Mouse (Mus musculus) intestine, embryonic 15.5 days (tissue): Measurements from ENCODE around the gene Tead4. TPM values are rescaled to one million over a fixed set of nuclear protein-coding genes. Genes with fewer than 3 reads are reported as not detected.

Experiments used
- ATAC-seq: fragments of 200-750 bp; cut with Nextera tagmentation; 2 replicates; pipeline ENCODE4 v1.8.0; 2017; ENCODE audit warnings: moderate TSS enrichment, moderate library complexity
- H3K27ac ChIP-seq: fragments of 300-500 bp; sonication (generic); 2 replicates; pipeline ENCODE4 v1.5.1; 2015; ENCODE audit warnings: mild to moderate bottlenecking, inconsistent platforms
- H3K27me3 ChIP-seq: fragments of 300-500 bp; sonication (generic); replicated peaks from 2 replicates; pipeline ENCODE4 v1.6.1; 2015; ENCODE audit warnings: inconsistent platforms
- H3K36me3 ChIP-seq: fragments of 300-500 bp; sonication (generic); 2 replicates; pipeline ENCODE4 v1.6.1; 2015; ENCODE audit warnings: inconsistent platforms
- H3K4me1 ChIP-seq: fragments of 300-500 bp; sonication (generic); replicated peaks from 2 replicates; pipeline ENCODE4 v1.6.1; 2015; ENCODE audit warnings: inconsistent platforms
- H3K4me2 ChIP-seq: fragments of 300-500 bp; sonication (generic); replicated peaks from 2 replicates; pipeline ENCODE4 v1.6.1; 2015; ENCODE audit warnings: mild to moderate bottlenecking, inconsistent platforms
- H3K4me3 ChIP-seq: fragments of 300-500 bp; sonication (generic); replicated peaks from 2 replicates; pipeline ENCODE4 v1.5.1; 2015; ENCODE audit warnings: inconsistent platforms
- H3K9ac ChIP-seq: fragments of 300-500 bp; sonication (generic); 2 replicates; pipeline ENCODE4 v1.6.1; 2015; ENCODE audit warnings: inconsistent platforms
- H3K9me3 ChIP-seq: fragments of 300-500 bp; sonication (generic); 2 replicates; pipeline ENCODE4 v1.6.1; 2016; ENCODE audit warnings: inconsistent platforms
- WGBS: fragments of 180-500 bp; shearing (Covaris S2); methylation state at CpG from one replicate; pipeline ENCODE4 v1.1.7; 2015; 5-methylcytosine and 5-hydroxymethylcytosine counted together
- polyA plus RNA-seq: library from polyadenylated mRNA; unstranded; fragments of >200 nt; fragmentation: Nextera tagmentation; extraction: Ambion mirVana; gene quantifications from 2 replicates; pipeline ENCODE4 v1.2.1, GENCODE M21; 2015

Gene Tead4
- polyA plus RNA-seq: 2.2 and 2.5 TPM in 2 replicates

- H3K4me2 ChIP-seq: peak within 1 kb of the TSS; percentile 97
- ATAC-seq: peak; percentile 94
- H3K9ac ChIP-seq: peak within 1 kb of the TSS; percentile 57
- peaks cover 15% of the 10 kb centered on the region for H3K27me3 ChIP-seq
- no peaks in the 10 kb centered on the region for H3K9me3 ChIP-seq
- no peaks in the 10 kb centered on the region for H3K36me3 ChIP-seq
- H3K4me1 ChIP-seq: peaks cover 24% of the 10 kb centered on the region
- peak within 1 kb of the TSS; percentile 68; the same call in 1 of the 2 replicates for H3K27ac ChIP-seq
- H3K4me3 ChIP-seq: peak within 1 kb of the TSS; percentile 71
- WGBS: under 1% methylated on average over 77 of the region's 81 CpGs
Observed at GRCm38 (mm10) chr6:128300134-128301001, at the start of gene Tead4. TSS of gene Tead4 (minus strand) at chr6:128300823.

- 57% methylated on average over 7 of the region's 7 CpGs for WGBS
- no peak for ATAC-seq
- H3K27ac ChIP-seq: 0 out of 2 replicates have a peak overlapping the region, but pooled peaks have one; percentile 11
Observed at GRCm38 (mm10) chr6:128349711-128350110, 49.1 kb upstream of the Tead4 start.

GRCm38 (mm10) chr6:128346782-128347181 lies 46.2 kb upstream of the Tead4 start:
- Histone ChIP-seq H3K4me1 (no peaks in the 10 kb centered on the region), H3K9me3 (no peaks in the 10 kb centered on the region), H3K4me2 (no peak overlapping the region), H3K27me3 (no peaks in the 10 kb centered on the region), H3K9ac (no peak overlapping the region), H3K4me3 (no peak overlapping the region), H3K36me3 (0 out of 2 replicates have a peak, but pooled peaks cover 3% of the 10 kb centered on the region), H3K27ac (no peak overlapping the region)
- ATAC-seq: no peak
- 78% methylated on average over 6 of the region's 6 CpGs for WGBS

More at GRCm38 (mm10) chr6:128349711-128350110, 49.1 kb upstream of the Tead4 start:
- 0 out of 2 replicates have a peak, but pooled peaks cover 2% of the 10 kb centered on the region for H3K4me1 ChIP-seq
- H3K36me3 ChIP-seq: 0 out of 2 replicates have a peak, but pooled peaks cover 3% of the 10 kb centered on the region
- no peak overlapping the region for H3K9ac ChIP-seq
- no peaks in the 10 kb centered on the region for H3K27me3 ChIP-seq
- H3K4me3 ChIP-seq: no peak overlapping the region
- H3K4me2 ChIP-seq: no peak overlapping the region
- no peaks in the 10 kb centered on the region for H3K9me3 ChIP-seq

GRCm38 (mm10) chr6:128345623-128346022 lies 45.0 kb upstream of the Tead4 start:
- ATAC-seq: no peak
- H3K9ac ChIP-seq: no peak overlapping the region
- WGBS: 85% methylated on average over 10 of the region's 10 CpGs
- no peaks in the 10 kb centered on the region for H3K4me1 ChIP-seq
- H3K9me3 ChIP-seq: no peaks in the 10 kb centered on the region
- H3K36me3 ChIP-seq: no peaks in the 10 kb centered on the region
- no peak overlapping the region for H3K27ac ChIP-seq
- no peak overlapping the region for H3K4me2 ChIP-seq
- H3K4me3 ChIP-seq: no peak overlapping the region
- H3K27me3 ChIP-seq: no peaks in the 10 kb centered on the region

- WGBS: 82% methylated on average over 11 of the region's 11 CpGs
- 0 out of 2 replicates have a peak overlapping the region, but pooled peaks have one; percentile 17 for H3K27ac ChIP-seq
Observed at GRCm38 (mm10) chr6:128341956-128342723, 41.5 kb upstream of the Tead4 start.

GRCm38 (mm10) chr6:128338876-128339275 lies 38.3 kb upstream of the Tead4 start:
- no peak overlapping the region for H3K27ac ChIP-seq
- H3K36me3 ChIP-seq: no peaks in the 10 kb centered on the region
- no peak overlapping the region for H3K4me3 ChIP-seq
- no peaks in the 10 kb centered on the region for H3K9me3 ChIP-seq
- H3K27me3 ChIP-seq: no peaks in the 10 kb centered on the region
- 0 out of 2 replicates have a peak, but pooled peaks cover 6% of the 10 kb centered on the region for H3K4me1 ChIP-seq
- no peak overlapping the region for H3K9ac ChIP-seq
- no peak overlapping the region for H3K4me2 ChIP-seq
- no peak for ATAC-seq
- 27% methylated on average over 5 of the region's 5 CpGs for WGBS

More at GRCm38 (mm10) chr6:128341956-128342723, 41.5 kb upstream of the Tead4 start:
- no peaks in the 10 kb centered on the region for H3K9me3 ChIP-seq
- H3K27me3 ChIP-seq: no peaks in the 10 kb centered on the region
- ATAC-seq: no peak
- 0 out of 2 replicates have a peak, but pooled peaks cover 3% of the 10 kb centered on the region for H3K4me1 ChIP-seq
- H3K4me3 ChIP-seq: no peak overlapping the region
- no peak overlapping the region for H3K9ac ChIP-seq
- H3K36me3 ChIP-seq: no peaks in the 10 kb centered on the region
- no peak overlapping the region for H3K4me2 ChIP-seq

GRCm38 (mm10) chr6:128337467-128337866 lies 36.8 kb upstream of the Tead4 start:
- no peak overlapping the region for H3K9ac ChIP-seq
- H3K27me3 ChIP-seq: no peaks in the 10 kb centered on the region
- H3K9me3 ChIP-seq: no peaks in the 10 kb centered on the region
- no peak overlapping the region for H3K4me3 ChIP-seq
- WGBS: 57% methylated on average over 7 of the region's 7 CpGs
- ATAC-seq: no peak
- no peak overlapping the region for H3K4me2 ChIP-seq
- peaks cover 3% of the 10 kb centered on the region; the same call in 1 of the 2 replicates for H3K36me3 ChIP-seq
- no peak overlapping the region for H3K27ac ChIP-seq
- H3K4me1 ChIP-seq: 0 out of 2 replicates have a peak, but pooled peaks cover 6% of the 10 kb centered on the region

GRCm38 (mm10) chr6:128334397-128335124 lies 33.9 kb upstream of the Tead4 start:
- WGBS: 23% methylated on average over 12 of the region's 12 CpGs
- peak; percentile 63 for ATAC-seq
- no peak overlapping the region for H3K4me2 ChIP-seq
- peaks cover 10% of the 10 kb centered on the region; the same call in 1 of the 2 replicates for H3K36me3 ChIP-seq
- H3K27me3 ChIP-seq: no peaks in the 10 kb centered on the region
- H3K9me3 ChIP-seq: no peaks in the 10 kb centered on the region
- no peak overlapping the region for H3K9ac ChIP-seq
- H3K27ac ChIP-seq: no peak overlapping the region
- no peak overlapping the region for H3K4me3 ChIP-seq
- 0 out of 2 replicates have a peak, but pooled peaks cover 3% of the 10 kb centered on the region for H3K4me1 ChIP-seq

GRCm38 (mm10) chr6:128318317-128318716 lies 17.7 kb upstream of the Tead4 start:
- Histone ChIP-seq H3K4me2 (no peak overlapping the region), H3K27me3 (no peaks in the 10 kb centered on the region), H3K9me3 (no peaks in the 10 kb centered on the region), H3K4me3 (no peak overlapping the region), H3K36me3 (peaks cover 13% of the 10 kb centered on the region), H3K9ac (no peak overlapping the region), H3K27ac (no peak overlapping the region), H3K4me1 (no peaks in the 10 kb centered on the region)
- ATAC-seq: peak; percentile 63; the same call in 1 of the 2 replicates
- WGBS: 5% methylated on average over 4 of the region's 4 CpGs

GRCm38 (mm10) chr6:128315597-128315996 lies 15.0 kb upstream of the Tead4 start:
- H3K27me3 ChIP-seq: no peaks in the 10 kb centered on the region
- H3K27ac ChIP-seq: no peak overlapping the region
- H3K4me2 ChIP-seq: no peak overlapping the region
- H3K9me3 ChIP-seq: no peaks in the 10 kb centered on the region
- no peaks in the 10 kb centered on the region for H3K4me1 ChIP-seq
- no peak overlapping the region for H3K9ac ChIP-seq
- no peak overlapping the region for H3K4me3 ChIP-seq
- H3K36me3 ChIP-seq: no peaks in the 10 kb centered on the region
- WGBS: 78% methylated on average over 8 of the region's 8 CpGs
- ATAC-seq: no peak

GRCm38 (mm10) chr6:128314796-128315195 lies 14.2 kb upstream of the Tead4 start:
- Histone ChIP-seq H3K9ac (no peak overlapping the region), H3K4me2 (no peak overlapping the region), H3K27me3 (no peaks in the 10 kb centered on the region), H3K9me3 (no peaks in the 10 kb centered on the region), H3K36me3 (no peaks in the 10 kb centered on the region), H3K4me1 (no peaks in the 10 kb centered on the region), H3K27ac (no peak overlapping the region), H3K4me3 (no peak overlapping the region)
- WGBS: 83% methylated on average over 6 of the region's 6 CpGs
- no peak for ATAC-seq
